Mouse (Mus musculus): ENCODE measurements at regions not wholly inside any gene's neighbourhood (a gene's known extent, or its start where the extent isn't known, plus 50 kb on each side); places are given as distances from the start of the nearest gene placed in this dataset.

DNA sequence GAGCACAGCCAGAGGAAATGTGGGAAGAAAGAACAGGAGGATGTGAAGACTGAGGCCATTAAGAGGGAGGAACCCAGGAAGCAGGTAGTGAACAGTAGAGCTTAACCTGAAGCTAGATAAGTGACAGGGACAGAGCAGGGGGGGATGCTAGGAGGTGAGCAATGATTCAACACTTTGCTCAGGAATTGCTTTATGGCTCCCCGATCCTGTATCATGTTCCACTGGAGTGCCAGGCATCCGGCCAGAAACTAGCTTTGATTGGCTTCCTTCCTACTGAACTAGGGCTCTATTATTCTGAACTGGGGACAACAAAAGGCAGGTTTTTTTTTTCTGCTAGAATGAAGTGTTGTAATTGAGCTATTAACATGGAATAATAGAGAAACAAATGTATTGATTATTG, 493.1 kb upstream of the Fat3 start:
- H3K27me3 ChIP-seq (ENCODE audit: control insufficient read depth, insufficient read depth, low read length), result no peaks in the 10 kb centered on the region
- no peak overlapping the region for H3K4me3 ChIP-seq (replicated peaks; ENCODE audit: low read length)
- no peaks in the 10 kb centered on the region for H3K36me3 ChIP-seq (replicated peaks; ENCODE audit: control insufficient read depth, insufficient read depth)
- DNase-seq (ENCODE audit: low spot score) (no peak), ATAC-seq (ENCODE audit: low FRiP score) (no peak)
- no peaks in the 10 kb centered on the region for H3K4me1 ChIP-seq (replicated peaks; ENCODE audit: control insufficient read depth, insufficient read depth, low read length)
- H3K27ac ChIP-seq, result no peak overlapping the region
- no peak overlapping the region for H3K9ac ChIP-seq
- 64% methylated on average over 2 of the region's 2 CpGs for WGBS
- H3K9me3 ChIP-seq (ENCODE audit: control insufficient read depth, low read length), result no peaks in the 10 kb centered on the region
- no peak overlapping the region for H3K4me2 ChIP-seq (replicated peaks)

DNA sequence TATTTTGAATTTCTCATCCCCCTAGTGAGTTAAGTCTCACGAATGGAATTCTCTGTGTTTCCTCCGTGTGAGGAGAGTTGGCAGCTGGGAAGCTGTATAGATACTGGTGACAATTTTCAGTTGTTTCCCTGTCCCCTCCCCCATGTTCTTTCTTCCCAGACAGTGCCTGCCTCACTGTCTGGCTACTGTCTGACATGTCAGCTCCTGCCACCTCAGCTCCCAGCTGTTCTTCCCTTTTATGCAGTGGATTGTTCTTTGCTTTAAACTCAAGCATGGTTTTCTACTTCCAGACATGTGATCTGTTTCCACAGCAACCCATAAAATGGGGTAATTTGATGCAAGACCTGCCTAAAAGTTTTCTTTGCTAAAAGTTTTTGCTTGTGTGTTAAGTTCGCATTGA, 487.0 kb upstream of the Fat3 start:
- Histone ChIP-seq H3K27ac (no peak overlapping the region), H3K4me1 (replicated peaks; ENCODE audit: control insufficient read depth, insufficient read depth, low read length) (0 out of 2 replicates have a peak, but pooled peaks cover 4% of the 10 kb centered on the region), H3K36me3 (replicated peaks; ENCODE audit: control insufficient read depth, insufficient read depth) (no peaks in the 10 kb centered on the region), H3K27me3 (ENCODE audit: control insufficient read depth, insufficient read depth, low read length) (no peaks in the 10 kb centered on the region), H3K9me3 (ENCODE audit: control insufficient read depth, low read length) (no peaks in the 10 kb centered on the region), H3K4me2 (replicated peaks) (no peak overlapping the region), H3K4me3 (replicated peaks; ENCODE audit: low read length) (no peak overlapping the region), H3K9ac (no peak overlapping the region)
- DNase-seq (ENCODE audit: low spot score), result no peak
- WGBS, result 41% methylated on average over 3 of the region's 3 CpGs
- no peak for ATAC-seq (ENCODE audit: low FRiP score)

GRCm38 (mm10) chr9:16977321-16977720, 476.2 kb upstream of the Fat3 start:
- 94% methylated on average over 5 of the region's 5 CpGs for WGBS
- Histone ChIP-seq H3K4me1 (replicated peaks; ENCODE audit: control insufficient read depth, insufficient read depth, low read length) (no peaks in the 10 kb centered on the region), H3K4me2 (replicated peaks) (no peak overlapping the region)

GRCm38 (mm10) chr9:16970373-16970772, 469.3 kb upstream of the Fat3 start:
- H3K4me2 ChIP-seq (replicated peaks), result no peak overlapping the region
- 28% methylated on average over 4 of the region's 4 CpGs for WGBS
- no peaks in the 10 kb centered on the region for H3K4me1 ChIP-seq (replicated peaks; ENCODE audit: control insufficient read depth, insufficient read depth, low read length)
- no peak overlapping the region for H3K4me3 ChIP-seq (replicated peaks; ENCODE audit: low read length)
- DNase-seq (ENCODE audit: low spot score) (peak; percentile 39), ATAC-seq (ENCODE audit: low FRiP score) (no peak)
- no peaks in the 10 kb centered on the region for H3K36me3 ChIP-seq (replicated peaks; ENCODE audit: control insufficient read depth, insufficient read depth)
- H3K27me3 ChIP-seq (ENCODE audit: control insufficient read depth, insufficient read depth, low read length), result no peaks in the 10 kb centered on the region
- no peaks in the 10 kb centered on the region for H3K9me3 ChIP-seq (ENCODE audit: control insufficient read depth, low read length)
- no peak overlapping the region for H3K27ac ChIP-seq
- H3K9ac ChIP-seq, result no peak overlapping the region

More at GRCm38 (mm10) chr9:16977321-16977720, 476.2 kb upstream of the Fat3 start:
- no peak overlapping the region for H3K9ac ChIP-seq
- H3K27ac ChIP-seq, result no peak overlapping the region
- H3K9me3 ChIP-seq (ENCODE audit: control insufficient read depth, low read length), result no peaks in the 10 kb centered on the region
- H3K36me3 ChIP-seq (replicated peaks; ENCODE audit: control insufficient read depth, insufficient read depth), result no peaks in the 10 kb centered on the region
- H3K27me3 ChIP-seq (ENCODE audit: control insufficient read depth, insufficient read depth, low read length), result no peaks in the 10 kb centered on the region
- no peak overlapping the region for H3K4me3 ChIP-seq (replicated peaks; ENCODE audit: low read length)
- no peak for ATAC-seq (ENCODE audit: low FRiP score)
- no peak for DNase-seq (ENCODE audit: low spot score)

GRCm38 (mm10) chr9:16933602-16934001, 432.5 kb upstream of the Fat3 start:
- no peaks in the 10 kb centered on the region for H3K27me3 ChIP-seq (ENCODE audit: control insufficient read depth, insufficient read depth, low read length)
- no peaks in the 10 kb centered on the region for H3K4me1 ChIP-seq (replicated peaks; ENCODE audit: control insufficient read depth, insufficient read depth, low read length)
- ATAC-seq (ENCODE audit: low FRiP score) (peak; percentile 27; the same call in 1 of the 2 replicates), DNase-seq (ENCODE audit: low spot score) (no peak)
- H3K27ac ChIP-seq, result no peak overlapping the region
- no peak overlapping the region for H3K4me2 ChIP-seq (replicated peaks)
- WGBS, result 50% methylated on average over 1 of the region's 1 CpGs
- H3K9ac ChIP-seq, result no peak overlapping the region
- H3K36me3 ChIP-seq (replicated peaks; ENCODE audit: control insufficient read depth, insufficient read depth), result no peaks in the 10 kb centered on the region
- H3K9me3 ChIP-seq (ENCODE audit: control insufficient read depth, low read length), result no peaks in the 10 kb centered on the region
- H3K4me3 ChIP-seq (replicated peaks; ENCODE audit: low read length), result no peak overlapping the region

- no peak overlapping the region for H3K27ac ChIP-seq
- no peak overlapping the region for H3K4me2 ChIP-seq (replicated peaks)
- H3K9me3 ChIP-seq (ENCODE audit: control insufficient read depth, low read length), result no peaks in the 10 kb centered on the region
- no peaks in the 10 kb centered on the region for H3K36me3 ChIP-seq (replicated peaks; ENCODE audit: control insufficient read depth, insufficient read depth)
- no peak overlapping the region for H3K4me3 ChIP-seq (replicated peaks; ENCODE audit: low read length)
- no peak for DNase-seq (ENCODE audit: low spot score)
- H3K27me3 ChIP-seq (ENCODE audit: control insufficient read depth, insufficient read depth, low read length), result no peaks in the 10 kb centered on the region
- 91% methylated on average over 3 of the region's 3 CpGs for WGBS
- H3K9ac ChIP-seq, result no peak overlapping the region
- no peak for ATAC-seq (ENCODE audit: low FRiP score)
- H3K4me1 ChIP-seq (replicated peaks; ENCODE audit: control insufficient read depth, insufficient read depth, low read length), result no peaks in the 10 kb centered on the region
Measured at GRCm38 (mm10) chr9:16931586-16931985, 430.5 kb upstream of the Fat3 start.

DNA sequence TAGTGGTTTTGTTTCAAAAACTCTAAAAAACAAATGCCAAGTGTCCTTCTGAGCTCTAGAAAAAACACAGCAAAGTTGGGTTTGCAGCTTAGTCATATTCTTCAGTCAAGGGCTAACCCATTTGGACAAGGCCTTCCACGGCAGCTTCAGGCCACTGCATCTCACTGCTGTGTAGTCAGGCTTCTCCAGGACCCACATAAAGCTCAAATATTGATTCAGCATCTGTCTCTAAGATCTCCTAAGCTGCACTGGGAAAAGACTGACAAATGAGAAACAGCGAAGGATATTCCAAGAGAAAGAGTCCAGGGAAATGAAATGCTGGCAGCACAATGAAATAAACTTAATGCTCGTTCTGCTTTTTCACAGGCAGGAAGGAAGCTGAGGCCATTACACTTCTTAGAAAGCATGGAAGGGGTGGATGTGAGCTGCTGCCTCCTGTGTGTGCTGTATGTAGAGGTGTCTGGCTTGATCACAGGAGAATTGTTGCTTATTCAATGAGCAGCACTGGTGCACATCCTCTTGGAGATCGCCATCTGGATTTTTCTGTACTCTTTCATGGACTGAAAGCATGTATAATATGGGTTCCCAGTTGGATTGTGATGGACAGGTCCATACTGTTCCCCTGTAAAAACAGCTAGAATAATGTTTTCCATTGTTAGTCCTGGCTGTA, 425.4 kb upstream of the Fat3 start:
- no peak for DNase-seq (ENCODE audit: low spot score)
- Histone ChIP-seq H3K4me1 (replicated peaks; ENCODE audit: control insufficient read depth, insufficient read depth, low read length) (no peaks in the 10 kb centered on the region), H3K36me3 (replicated peaks; ENCODE audit: control insufficient read depth, insufficient read depth) (no peaks in the 10 kb centered on the region), H3K9ac (no peak overlapping the region), H3K4me3 (replicated peaks; ENCODE audit: low read length) (no peak overlapping the region), H3K9me3 (ENCODE audit: control insufficient read depth, low read length) (no peaks in the 10 kb centered on the region), H3K4me2 (replicated peaks) (no peak overlapping the region), H3K27ac (no peak overlapping the region), H3K27me3 (ENCODE audit: control insufficient read depth, insufficient read depth, low read length) (no peaks in the 10 kb centered on the region)
- ATAC-seq (ENCODE audit: low FRiP score), result no peak
- WGBS, result 76% methylated on average over 4 of the region's 4 CpGs

DNA sequence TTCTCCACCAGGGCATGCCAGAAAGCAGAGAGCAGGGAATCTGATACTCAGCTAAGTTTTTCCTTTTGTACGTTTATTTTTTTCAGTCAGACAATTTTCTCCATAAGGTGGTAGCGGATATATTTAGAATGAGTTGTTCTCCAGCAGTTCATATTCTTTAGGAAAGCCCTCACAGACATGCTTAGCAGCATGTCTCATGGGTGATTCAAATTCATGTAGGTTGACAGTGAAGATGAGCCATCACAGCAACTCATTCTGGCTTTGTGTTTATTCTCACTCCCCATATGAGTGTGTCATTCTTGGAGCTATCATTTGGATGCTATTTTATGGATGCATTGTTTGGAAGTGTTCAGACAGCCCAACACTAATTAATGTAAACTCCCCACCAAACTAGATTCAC, 424.2 kb upstream of the Fat3 start:
- no peaks in the 10 kb centered on the region for H3K27me3 ChIP-seq (ENCODE audit: control insufficient read depth, insufficient read depth, low read length)

GRCm38 (mm10) chr9:16906155-16906554, 405.1 kb upstream of the Fat3 start:
- Histone ChIP-seq H3K27ac (no peak overlapping the region), H3K9me3 (ENCODE audit: control insufficient read depth, low read length) (no peaks in the 10 kb centered on the region), H3K27me3 (ENCODE audit: control insufficient read depth, insufficient read depth, low read length) (no peaks in the 10 kb centered on the region), H3K36me3 (replicated peaks; ENCODE audit: control insufficient read depth, insufficient read depth) (no peaks in the 10 kb centered on the region), H3K4me3 (replicated peaks; ENCODE audit: low read length) (no peak overlapping the region), H3K4me2 (replicated peaks) (no peak overlapping the region), H3K9ac (no peak overlapping the region), H3K4me1 (replicated peaks; ENCODE audit: control insufficient read depth, insufficient read depth, low read length) (no peaks in the 10 kb centered on the region)
- no peak for DNase-seq (ENCODE audit: low spot score)
- no peak for ATAC-seq (ENCODE audit: low FRiP score)

More for the DNA sequence above, 424.2 kb upstream of the Fat3 start:
- Histone ChIP-seq H3K36me3 (replicated peaks; ENCODE audit: control insufficient read depth, insufficient read depth) (no peaks in the 10 kb centered on the region), H3K27ac (no peak overlapping the region), H3K4me1 (replicated peaks; ENCODE audit: control insufficient read depth, insufficient read depth, low read length) (no peaks in the 10 kb centered on the region), H3K9me3 (ENCODE audit: control insufficient read depth, low read length) (no peaks in the 10 kb centered on the region), H3K4me3 (replicated peaks; ENCODE audit: low read length) (no peak overlapping the region), H3K4me2 (replicated peaks) (no peak overlapping the region), H3K9ac (no peak overlapping the region)
- 87% methylated on average over 2 of the region's 2 CpGs for WGBS
- ATAC-seq (ENCODE audit: low FRiP score) (no peak), DNase-seq (ENCODE audit: low spot score) (no peak)

- DNase-seq (ENCODE audit: low spot score), result no peak
- no peaks in the 10 kb centered on the region for H3K4me1 ChIP-seq (replicated peaks; ENCODE audit: control insufficient read depth, insufficient read depth, low read length)
- no peaks in the 10 kb centered on the region for H3K9me3 ChIP-seq (ENCODE audit: control insufficient read depth, low read length)
- H3K4me2 ChIP-seq (replicated peaks), result no peak overlapping the region
- no peaks in the 10 kb centered on the region for H3K36me3 ChIP-seq (replicated peaks; ENCODE audit: control insufficient read depth, insufficient read depth)
- no peak overlapping the region for H3K4me3 ChIP-seq (replicated peaks; ENCODE audit: low read length)
- H3K9ac ChIP-seq, result no peak overlapping the region
- 54% methylated on average over 2 of the region's 2 CpGs for WGBS
- no peak overlapping the region for H3K27ac ChIP-seq
- no peaks in the 10 kb centered on the region for H3K27me3 ChIP-seq (ENCODE audit: control insufficient read depth, insufficient read depth, low read length)
- ATAC-seq (ENCODE audit: low FRiP score), result no peak
Measured at GRCm38 (mm10) chr9:16899060-16899459, 398.0 kb upstream of the Fat3 start.

Data from hindbrain, embryonic 14.5 days (tissue).